Mouse (Mus musculus) cerebellum, postnatal 36 days (tissue): Measurements from ENCODE around the gene Gpc6.

ENCODE experiments used
- DNase-seq, 2 experiments: peaks; one replicate each; pipeline ENCODE4 v3.0.0; 2021 to 2022; ENCODE audit warnings: mixed read lengths in 2 of 2

The Gpc6 gene

DNA sequence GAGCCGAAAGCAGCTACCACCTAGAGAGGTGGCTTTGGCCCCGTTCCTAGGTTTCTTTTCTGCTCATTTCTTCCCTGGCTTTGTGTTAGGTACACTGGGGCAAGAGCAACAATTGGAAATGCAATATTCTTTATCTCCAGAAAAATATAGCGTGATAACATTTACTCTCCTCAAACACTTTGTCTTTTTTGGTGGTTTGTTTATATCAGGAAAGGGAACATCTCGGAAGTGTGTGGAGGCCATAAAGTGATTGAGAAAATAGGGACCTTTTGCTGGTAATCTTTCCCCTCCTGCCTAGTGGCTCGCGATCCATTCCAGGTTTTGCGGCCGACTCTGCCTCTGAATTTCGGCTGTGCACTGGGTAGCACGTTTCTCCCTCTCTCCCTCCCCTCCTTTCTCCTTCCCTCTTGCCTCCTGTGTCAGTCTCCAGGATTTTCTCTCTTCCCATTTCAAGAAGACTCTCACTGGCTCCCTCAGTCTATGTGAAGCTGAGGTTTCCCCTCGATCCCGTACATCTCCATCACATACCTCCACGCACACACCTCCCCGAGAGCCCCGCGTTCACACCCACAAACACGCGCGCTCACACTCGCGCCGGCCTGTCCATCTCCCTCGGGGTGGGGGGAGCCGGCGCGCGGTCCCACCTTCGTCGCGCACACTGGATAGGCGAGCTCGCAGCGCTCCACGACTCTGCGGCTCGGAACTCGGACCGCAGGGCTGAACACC is at the start of gene Gpc6:
Gene Gpc6, plus strand, starts transcription at position 440 of the 726 bp plus-strand sequence.
- peak; percentile 86 to 88 for DNase-seq

DNA sequence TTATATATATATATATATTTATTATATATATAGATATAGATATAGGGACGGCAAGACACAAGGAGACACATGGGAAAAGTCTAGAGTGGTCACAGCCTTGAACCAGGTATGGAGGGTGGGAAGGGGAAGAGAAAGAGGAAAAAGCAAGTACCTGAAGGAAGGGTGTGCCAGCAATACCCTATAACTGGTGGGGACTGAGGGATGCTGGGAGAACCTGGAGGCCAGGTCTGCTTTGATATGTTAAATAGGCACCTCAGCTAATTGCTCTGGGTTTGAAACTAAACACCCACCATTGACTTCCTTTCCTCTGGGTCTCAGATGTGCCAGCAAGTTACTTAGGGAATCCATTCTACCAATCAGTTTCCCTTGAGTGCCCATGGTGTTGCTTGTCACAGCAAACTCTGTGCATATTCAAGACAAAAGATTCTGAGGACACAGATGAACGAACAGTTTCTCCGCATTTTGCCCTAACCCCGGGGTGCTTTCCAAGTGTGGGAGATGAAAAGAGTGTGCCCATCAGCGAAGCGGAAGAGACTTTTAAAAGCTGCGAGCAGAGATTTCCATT is 42.6 kb upstream of the Gpc6 start:
- DNase-seq = no peak

DNA sequence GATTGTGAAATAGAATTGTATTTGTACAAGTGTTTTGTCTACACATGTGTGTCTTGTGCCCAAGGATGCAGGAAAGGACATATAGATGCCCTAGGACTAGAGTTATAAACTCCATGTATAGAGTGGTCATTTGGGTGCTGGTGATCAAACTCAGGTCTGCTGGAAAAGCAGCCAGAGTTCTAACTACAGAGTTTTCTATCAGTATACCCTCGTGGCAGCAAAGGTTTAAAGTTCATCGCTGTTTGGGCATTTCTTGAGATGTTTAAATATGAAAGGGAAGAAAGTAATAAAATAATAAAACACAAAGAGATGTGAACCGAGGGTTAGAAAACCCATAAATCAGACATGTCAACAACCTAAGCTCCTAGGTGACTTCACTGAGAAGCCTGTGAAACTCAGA is 30.8 kb upstream of the Gpc6 start:
- DNase-seq = no peak

- DNase-seq = no peak
These were observed 27.1 kb upstream of the Gpc6 start for GRCm38 (mm10) chr14:116897971-116898370.

GRCm38 (mm10) chr14:116911768-116912167 is 13.3 kb upstream of the Gpc6 start:
- no peak for DNase-seq

DNA sequence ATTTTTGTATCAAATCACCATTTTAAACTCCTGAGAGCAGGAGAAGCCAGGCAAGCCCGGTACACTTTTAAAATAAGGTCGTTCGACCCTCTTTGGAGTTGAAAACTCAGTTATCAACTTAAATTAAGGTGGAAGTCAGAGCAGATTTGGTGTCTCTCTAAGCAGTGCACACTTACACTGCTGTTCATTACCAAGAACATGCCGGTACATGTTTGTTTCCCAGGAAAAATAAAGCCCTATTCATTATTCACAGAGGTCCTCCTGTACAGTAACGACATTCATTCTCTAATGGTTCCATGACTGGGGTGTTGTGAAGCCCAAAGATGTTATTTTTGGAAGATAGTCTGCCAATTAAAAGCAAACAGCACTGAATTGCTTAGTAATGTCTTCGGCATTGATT is 8.2 kb upstream of the Gpc6 start:
- no peak for DNase-seq

DNA sequence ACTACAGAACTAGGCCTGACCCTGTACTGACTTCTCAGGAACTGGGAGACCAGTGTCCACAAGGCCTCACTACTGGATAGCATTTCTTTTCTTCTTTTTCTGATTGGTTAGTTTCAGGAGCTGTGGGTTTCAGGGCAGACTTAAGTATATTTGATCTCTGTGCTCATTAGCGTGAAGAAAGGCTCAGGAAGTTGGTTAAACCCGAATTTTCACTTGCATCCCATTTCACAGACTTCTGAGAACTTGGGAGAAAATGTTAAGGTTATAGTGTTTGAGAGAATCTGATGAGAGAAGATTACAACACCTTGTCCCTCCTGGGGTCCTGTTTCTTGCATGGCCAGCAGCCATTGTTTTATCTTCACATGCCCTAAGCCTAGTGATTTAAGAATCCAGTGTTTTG is 849 bp upstream of the Gpc6 start:
- no peak for DNase-seq

GRCm38 (mm10) chr14:116925691-116926403 is 732 bp downstream of the Gpc6 start:
- DNase-seq = peak; percentile 39 to 44

- peak; percentile 58 to 65 for DNase-seq
These were observed 1.5 kb downstream of the Gpc6 start for GRCm38 (mm10) chr14:116926404-116927171.

GRCm38 (mm10) chr14:116927341-116928315 is 2.5 kb downstream of the Gpc6 start:
- no peak for DNase-seq

DNA sequence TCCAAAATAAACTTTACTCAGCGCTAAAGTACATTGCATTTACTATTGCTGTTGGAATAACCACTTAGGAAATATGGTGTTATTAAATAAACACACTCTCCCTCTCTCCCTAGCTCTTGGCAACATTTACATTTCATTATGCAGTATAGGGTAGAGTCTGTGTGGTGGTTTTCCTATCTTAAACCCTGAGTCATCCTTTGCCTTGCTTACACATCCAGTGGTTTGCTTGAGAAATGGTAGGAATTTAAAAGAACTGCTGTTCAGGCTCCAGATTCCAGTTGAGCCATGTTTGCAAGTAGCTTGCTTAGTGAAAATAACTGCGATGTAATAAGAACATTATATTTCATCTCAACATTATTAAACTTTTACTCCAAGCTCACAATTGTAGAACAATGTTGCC is 3.3 kb downstream of the Gpc6 start:
- DNase-seq = no peak

GRCm38 (mm10) chr14:116928796-116929529 is 3.8 kb downstream of the Gpc6 start:
- DNase-seq = no peak

- DNase-seq = no peak
These were observed 8.7 kb downstream of the Gpc6 start for GRCm38 (mm10) chr14:116933825-116934224.

DNA sequence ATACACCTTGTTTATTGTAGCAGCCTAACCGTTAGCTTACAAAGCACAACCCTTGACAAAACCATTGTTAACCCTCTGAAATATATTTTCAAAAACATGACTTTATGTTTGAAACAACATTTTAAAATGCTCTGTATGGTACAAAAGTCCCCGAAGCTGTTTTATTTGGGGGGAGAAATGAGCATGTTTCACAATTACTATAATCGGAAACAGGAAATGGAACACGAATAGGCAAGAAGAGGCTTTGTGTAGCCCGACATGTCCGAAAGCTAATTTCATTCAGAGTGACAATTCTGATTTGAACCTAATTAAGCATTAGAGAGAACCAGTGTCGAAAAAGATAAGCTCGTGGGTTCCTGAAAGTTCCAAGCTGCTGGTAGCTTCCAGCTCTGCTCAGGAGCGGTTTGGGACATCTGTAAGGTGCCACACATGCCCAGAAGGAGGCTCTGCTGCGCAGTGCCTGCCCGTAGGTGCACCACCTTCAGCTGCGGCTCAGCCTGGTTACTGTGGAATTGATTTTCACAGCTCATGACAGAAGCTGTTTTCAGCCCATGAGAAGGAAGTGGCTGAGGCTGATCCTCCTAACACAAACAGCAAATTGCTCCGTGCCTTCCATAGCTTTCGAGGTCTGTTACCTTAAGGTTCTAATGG is 12.9 kb downstream of the Gpc6 start:
- DNase-seq = no peak

- no peak for DNase-seq
These were observed 13.6 kb downstream of the Gpc6 start for GRCm38 (mm10) chr14:116938735-116939134.

- DNase-seq = no peak
These were observed 14.4 kb downstream of the Gpc6 start for GRCm38 (mm10) chr14:116939561-116939960.

DNA sequence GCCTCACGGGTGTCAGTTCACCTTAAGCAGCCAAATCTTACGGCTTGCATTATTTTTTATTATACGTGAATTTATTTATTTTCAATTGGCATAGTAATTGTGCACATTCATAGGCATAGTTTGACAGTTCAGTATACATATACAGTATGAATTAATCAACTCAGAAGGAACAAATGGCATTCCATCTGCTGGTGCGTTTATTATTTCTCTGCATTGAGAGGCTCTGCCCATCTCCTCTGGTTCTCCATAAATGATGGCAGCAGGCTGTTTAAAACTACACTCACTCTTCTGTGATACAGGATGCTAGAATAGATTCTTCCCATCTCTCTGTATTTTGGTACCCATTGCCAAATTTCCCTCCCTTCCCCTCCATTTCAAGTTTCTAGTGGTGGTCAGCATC is 16.7 kb downstream of the Gpc6 start:
- no peak for DNase-seq

DNA sequence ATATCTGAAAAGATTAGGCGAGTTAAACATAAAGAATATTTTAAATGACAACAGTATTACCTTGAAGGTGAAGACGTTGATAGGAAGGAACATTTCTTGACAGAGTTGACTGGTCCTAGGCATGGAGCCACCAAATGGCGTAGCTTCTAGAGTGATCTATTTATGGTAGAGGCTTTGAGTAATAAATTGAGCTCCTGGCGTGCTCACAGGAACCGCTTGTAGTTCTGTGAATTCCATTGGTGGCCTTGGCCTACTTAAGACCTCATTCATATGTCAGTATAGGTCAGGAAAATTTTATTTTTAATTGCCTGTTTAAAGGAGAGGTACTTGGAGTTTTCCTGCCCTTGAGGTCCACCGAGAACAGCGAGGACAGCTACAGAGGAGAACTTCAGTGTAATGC is 18.6 kb downstream of the Gpc6 start:
- no peak for DNase-seq

- no peak for DNase-seq
These were observed 20.9 kb downstream of the Gpc6 start for GRCm38 (mm10) chr14:116945975-116946374.

DNA sequence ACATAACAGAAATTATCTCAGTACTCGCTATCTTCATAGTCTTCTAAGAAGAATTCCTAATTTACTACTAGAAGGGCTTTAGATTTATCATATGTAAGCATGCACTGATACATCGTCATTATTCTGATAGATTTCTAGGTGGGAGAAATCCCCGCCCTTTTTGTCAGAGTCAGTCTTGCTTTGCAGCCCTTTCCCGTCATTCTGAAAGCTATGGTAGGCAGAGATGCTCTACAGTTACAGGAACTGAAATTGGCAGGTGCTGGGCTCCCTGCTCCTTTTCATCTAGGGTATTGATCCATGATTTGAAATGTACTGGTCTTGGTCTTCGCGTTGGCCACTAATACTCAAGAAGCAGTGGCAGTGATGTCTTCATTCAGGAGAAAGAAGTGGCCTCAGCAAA is 22.3 kb downstream of the Gpc6 start:
- DNase-seq = no peak
